Mouse (Mus musculus) lung, adult 2 months (tissue): ENCODE measurements around the gene Larp4. TPM values are rescaled to one million over a fixed set of nuclear protein-coding genes. Genes with fewer than 3 reads are reported as not detected.
A peak's percentile ranks its signal among the peaks of the same experiment; 100 is the strongest.

Source experiments
- DNase-seq: peaks from one replicate; pipeline ENCODE4 v3.0.0; 2022
- H3K4me1 ChIP-seq: fragments of 200-500 bp; 2 replicates; pipeline ENCODE4 v1.6.1; 2011; ENCODE audit warnings: low read length; ENCODE audit not compliant: control insufficient read depth, insufficient read depth
- H3K4me3 ChIP-seq: fragments of 200-500 bp; replicated peaks from 2 replicates; pipeline ENCODE3; 2011; ENCODE audit warnings: low read depth, mild to moderate bottlenecking, control low read depth, low read length; ENCODE audit errors: extremely low read depth
- CTCF ChIP-seq: fragments of 200-500 bp; IDR thresholded peaks from 2 replicates; pipeline ENCODE4 v1.5.1; 2011; ENCODE audit warnings: mild to moderate bottlenecking, low read length, control low read depth; ENCODE audit not compliant: insufficient read depth
- POLR2A ChIP-seq: fragments of 200-500 bp; IDR thresholded peaks from 2 replicates; pipeline ENCODE4 v1.6.1; 2011; ENCODE audit warnings: low read depth, mild to moderate bottlenecking, control low read depth, low read length, borderline replicate concordance; ENCODE audit errors: extremely low read depth
- WGBS: fragments of 180-500 bp; shearing (Covaris S2); methylation state at CpG from one replicate; pipeline ENCODE4 v1.1.7; 2018; 5-methylcytosine and 5-hydroxymethylcytosine counted together
- polyA plus RNA-seq: library from polyadenylated mRNA; depleted of rRNA; stranded (reverse); fragments of >200 nt; gene quantifications from 2 replicates; pipeline ENCODE4 v1.2.3, GENCODE M21; 2012

The Larp4 gene
- polyA plus RNA-seq, 1 experiment: 40.4 TPM

- DNase-seq: no peak
- H3K4me3 ChIP-seq: no peak overlapping the region
- WGBS: 71% methylated on average over 1 of the region's 1 CpGs
- TF ChIP-seq POLR2A: no peak
- TF ChIP-seq CTCF: no peak
- no peaks in the 10 kb centered on the region for H3K4me1 ChIP-seq
These were observed 29.5 kb downstream of the Larp4 start for GRCm38 (mm10) chr15:99999390-99999789.

GRCm38 (mm10) chr15:100004677-100005273 lies 34.9 kb downstream of the Larp4 start:
- DNase-seq: no peak
- no peak overlapping the region for H3K4me3 ChIP-seq
- H3K4me1 ChIP-seq: no peaks in the 10 kb centered on the region
- 74% methylated on average over 7 of the region's 7 CpGs for WGBS
- no peak for TF ChIP-seq CTCF
- TF ChIP-seq POLR2A: no peak

DNA sequence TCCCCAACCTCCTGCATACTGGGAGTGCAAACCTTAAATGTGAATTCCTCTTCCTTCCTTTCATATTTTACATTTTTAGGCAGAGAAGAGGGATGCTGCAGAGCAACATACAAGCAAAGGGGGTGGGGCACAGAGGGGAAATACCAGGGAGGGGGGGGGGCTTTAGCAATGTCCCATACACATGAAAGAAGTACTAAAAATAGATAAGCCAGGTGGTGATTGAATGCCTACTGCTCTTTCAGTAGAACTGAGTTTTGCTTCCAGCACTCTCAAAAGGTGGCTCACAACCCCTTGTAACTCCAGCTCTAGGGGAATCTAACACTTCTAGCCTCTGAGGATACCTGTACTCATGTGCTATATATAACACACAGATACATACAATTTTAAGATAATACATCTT lies 36.3 kb downstream of the Larp4 start:
- no peaks in the 10 kb centered on the region for H3K4me1 ChIP-seq
- H3K4me3 ChIP-seq: no peak overlapping the region
- DNase-seq: no peak
- TF ChIP-seq CTCF (no peak), POLR2A (no peak)

GRCm38 (mm10) chr15:100018280-100018899 lies 48.5 kb downstream of the Larp4 start:
- no peak for DNase-seq
- Histone ChIP-seq H3K4me1 (no peaks in the 10 kb centered on the region), H3K4me3 (no peak overlapping the region)
- TF ChIP-seq POLR2A: no peak
- TF ChIP-seq CTCF: no peak
- WGBS: 74% methylated on average over 6 of the region's 6 CpGs

DNA sequence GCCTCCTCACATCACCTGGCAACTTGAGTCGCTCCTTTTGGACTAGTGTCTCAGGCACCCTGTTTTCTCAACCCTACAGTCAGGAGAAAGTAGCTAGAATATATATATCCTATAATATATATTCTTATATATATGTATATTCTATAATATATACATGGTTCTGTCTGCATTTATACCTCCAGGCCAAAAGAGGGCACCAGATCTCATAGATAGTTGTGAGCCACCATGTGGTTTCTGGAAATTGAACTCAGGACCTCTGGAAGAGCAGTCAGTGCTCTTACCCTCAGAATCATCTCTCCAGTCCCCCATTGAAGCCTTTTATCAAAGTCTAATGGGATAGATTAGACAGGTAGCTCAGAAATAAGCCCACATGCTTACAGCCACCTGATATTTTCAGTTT lies 51.3 kb downstream of the Larp4 start:
- WGBS: 91% methylated on average over 1 of the region's 1 CpGs
- DNase-seq: no peak
- H3K4me1 ChIP-seq: no peaks in the 10 kb centered on the region

DNA sequence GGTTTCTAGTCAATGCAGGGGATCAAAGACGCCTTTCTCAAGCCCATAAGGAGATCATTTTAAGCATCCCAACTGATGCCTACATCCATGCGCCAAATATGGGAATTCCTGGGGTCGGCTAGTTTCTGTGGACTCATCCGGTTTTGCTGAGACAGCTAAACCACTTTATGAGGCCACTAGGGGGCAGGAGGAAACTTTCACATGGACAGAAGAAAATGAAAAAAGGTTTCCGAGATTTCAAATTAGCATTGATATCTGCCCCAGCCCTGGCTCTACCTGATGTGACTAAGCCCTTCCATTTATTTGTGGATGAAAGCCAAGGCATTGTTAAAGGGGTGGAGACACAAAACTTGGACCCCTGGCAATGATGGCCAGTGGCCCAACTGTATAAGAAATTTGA lies 53.1 kb downstream of the Larp4 start:
- 11% methylated on average over 5 of the region's 5 CpGs for WGBS
- DNase-seq: peak; percentile 38
- no peak overlapping the region for H3K4me3 ChIP-seq
- TF ChIP-seq POLR2A: no peak
- TF ChIP-seq CTCF: peak; percentile 6; the same call in 1 of the 2 replicates
- no peaks in the 10 kb centered on the region for H3K4me1 ChIP-seq

More for the DNA sequence above, 51.3 kb downstream of the Larp4 start:
- no peak for TF ChIP-seq CTCF
- no peak for TF ChIP-seq POLR2A
- no peak overlapping the region for H3K4me3 ChIP-seq

DNA sequence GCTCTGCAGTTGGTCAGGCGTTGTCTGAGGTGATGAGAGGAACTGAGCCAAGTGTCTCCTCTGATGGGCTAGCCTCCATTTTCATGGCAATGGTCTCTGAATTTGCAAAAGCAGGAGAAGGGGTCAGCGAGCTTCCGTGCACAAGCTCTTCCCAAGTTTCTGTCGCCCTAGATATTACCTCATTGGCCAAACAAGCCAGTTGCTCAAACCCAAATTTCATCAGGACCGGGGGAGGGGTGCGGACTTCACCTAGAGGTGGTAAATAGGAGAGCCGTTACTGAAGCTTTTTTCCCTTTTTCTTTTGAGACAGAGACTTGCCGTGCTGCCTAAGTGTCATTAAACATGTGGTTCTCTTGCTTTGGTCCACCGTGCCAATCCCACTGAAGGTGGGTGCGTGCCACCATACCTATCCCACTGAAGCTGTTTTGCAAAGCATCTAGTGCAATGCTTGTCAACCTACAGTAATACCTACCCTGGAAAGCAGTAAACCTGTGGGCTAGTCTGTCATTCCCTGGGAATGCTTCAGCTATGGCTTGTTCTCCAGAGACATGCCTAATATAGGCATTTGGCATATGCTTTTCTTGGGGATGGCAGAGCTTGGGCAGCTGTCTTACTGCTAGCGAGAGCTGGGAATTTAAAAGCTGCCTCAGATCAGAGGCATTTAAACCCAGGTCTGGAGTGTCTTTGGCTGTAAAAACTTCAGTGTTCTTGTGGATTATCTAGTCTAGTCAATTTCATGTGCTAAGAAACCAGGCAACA lies 55.4 kb downstream of the Larp4 start:
- DNase-seq: no peak
- no peak for TF ChIP-seq POLR2A
- no peak for TF ChIP-seq CTCF
- Histone ChIP-seq H3K4me3 (no peak overlapping the region), H3K4me1 (no peaks in the 10 kb centered on the region)
- 77% methylated on average over 11 of the region's 11 CpGs for WGBS

DNA sequence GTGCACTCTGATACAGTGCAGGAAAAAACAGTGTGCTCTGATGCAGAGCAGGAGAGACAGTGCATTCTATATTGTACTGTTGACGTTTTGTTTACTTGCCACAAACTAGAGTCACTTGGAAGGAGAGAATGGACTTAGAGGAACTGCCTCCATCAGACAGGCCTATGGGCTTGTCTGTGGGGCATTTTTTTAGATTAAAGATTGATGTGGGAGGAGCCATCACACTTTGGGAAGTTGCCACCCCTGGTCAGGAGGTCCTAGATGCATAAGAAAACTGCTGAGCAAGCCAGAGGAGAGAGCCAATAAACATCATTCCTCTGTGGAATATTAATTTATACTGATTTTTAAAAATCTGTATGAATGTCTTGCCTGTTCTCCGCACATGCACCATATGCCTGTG lies 58.3 kb downstream of the Larp4 start:
- no peak for TF ChIP-seq POLR2A
- TF ChIP-seq CTCF: no peak
- H3K4me3 ChIP-seq: no peak overlapping the region
- 71% methylated on average over 2 of the region's 2 CpGs for WGBS
- DNase-seq: no peak
- H3K4me1 ChIP-seq: no peaks in the 10 kb centered on the region

DNA sequence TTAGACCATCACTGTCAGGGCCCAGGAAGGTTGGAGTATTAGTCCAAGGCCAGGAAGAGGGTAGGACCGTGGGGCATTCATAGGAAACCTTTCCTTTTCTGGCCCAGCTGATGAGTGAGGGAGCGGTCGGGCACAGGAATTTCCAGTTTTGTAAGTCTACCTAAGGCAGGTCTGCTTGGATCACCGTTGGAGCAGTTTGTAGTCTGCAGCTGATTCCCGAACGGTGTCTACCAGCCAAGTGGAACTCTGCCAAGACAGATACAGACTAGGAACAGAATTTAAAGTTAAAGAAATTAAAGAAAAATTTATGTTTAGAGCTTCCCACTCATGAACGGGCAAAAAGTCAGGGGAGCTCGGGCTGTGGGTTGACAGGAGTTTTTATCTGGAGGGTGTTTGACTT lies 59.6 kb downstream of the Larp4 start:
- DNase-seq: no peak
- 62% methylated on average over 8 of the region's 8 CpGs for WGBS

More for the DNA sequence above, 59.6 kb downstream of the Larp4 start:
- TF ChIP-seq CTCF: no peak
- no peak for TF ChIP-seq POLR2A
- Histone ChIP-seq H3K4me3 (no peak overlapping the region), H3K4me1 (no peaks in the 10 kb centered on the region)
